Mouse (Mus musculus) granulocyte monocyte progenitor cell, adult 5-6 weeks (primary cell): Measurements from ENCODE around the gene Prg3. TPM values are rescaled to one million over a fixed set of nuclear protein-coding genes. Genes with fewer than 3 reads are reported as not detected.
A peak's percentile ranks its signal among the peaks of the same experiment; 100 is the strongest.

ENCODE experiments used
- ATAC-seq: replicated peaks from 2 replicates; pipeline ENCODE4 v1.8.0; 2016; ENCODE audit warnings: mild to moderate bottlenecking, moderate TSS enrichment, inconsistent platforms; ENCODE audit not compliant: poor library complexity, severe bottlenecking
- total RNA-seq, 2 experiments: library from RNA; stranded (forward) in 1 of 2; stranded (reverse) in 1 of 2; fragments of 200-712, 200-1000 nt in 1 of 2; fragments of >200 nt in 1 of 2; fragmentation: Nextera tagmentation in 1 of 2; gene quantifications; 2 replicates each; pipeline ENCODE4 v1.2.3; 2014 to 2017

Prg3 gene
- total RNA-seq, 2 experiments from 2014 or later, result 10.5 to 17.0 TPM

GRCm38 (mm10) chr2:85036507-85037046 is 48.6 kb downstream of the Prg3 start:
- no peak for ATAC-seq

GRCm38 (mm10) chr2:85037047-85038026 is 49.3 kb downstream of the Prg3 start, which contains the start of the genes Ssrp1 and P2rx3:
Gene Ssrp1, plus strand, starts transcription at chr2:85037234.
Gene P2rx3, minus strand, starts transcription at chr2:85037462.
- peak; percentile 72 for ATAC-seq

DNA sequence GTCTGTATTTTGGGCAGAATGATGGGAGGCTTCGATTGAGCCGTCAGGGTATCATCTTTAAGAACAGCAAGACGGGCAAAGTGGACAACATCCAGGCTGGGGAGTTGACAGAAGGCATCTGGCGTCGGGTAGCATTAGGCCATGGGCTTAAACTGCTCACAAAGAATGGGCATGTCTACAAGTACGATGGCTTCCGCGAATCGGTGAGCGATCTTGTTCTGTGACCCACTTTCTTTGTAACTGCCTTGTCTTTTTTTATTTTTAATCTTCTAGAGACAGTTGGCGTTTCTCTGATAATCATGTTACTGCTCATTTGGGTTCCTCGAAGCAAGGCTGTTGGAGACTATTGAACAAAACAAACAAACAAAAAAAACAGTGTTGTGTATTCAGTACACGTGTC is 50.3 kb downstream of the Prg3 start:
- ATAC-seq, result no peak

Other genes with a start within 250 kb of the Prg3 start
- gene Gm19426, start 244.6 kb upstream of the Prg3 start, total RNA-seq (2014; fragmentation: Nextera tagmentation), result not detected in 2 replicates
- gene Gm19426, start 244.6 kb upstream of the Prg3 start, total RNA-seq (2017), result not detected in 2 replicates
- gene Serping1, start 212.8 kb upstream of the Prg3 start, total RNA-seq (2014; fragmentation: Nextera tagmentation), result not detected in 2 replicates
- not detected in 2 replicates for gene Serping1, start 212.8 kb upstream of the Prg3 start, total RNA-seq (2017)
- gene Ube2l6, start 189.4 kb upstream of the Prg3 start, total RNA-seq (2014; fragmentation: Nextera tagmentation), result 5.6 and 6.3 TPM in 2 replicates
- 4.0 and 7.1 TPM in 2 replicates for gene Ube2l6, start 189.4 kb upstream of the Prg3 start, total RNA-seq (2017)
- not detected in 2 replicates for gene Smtnl1, start 165.6 kb upstream of the Prg3 start, total RNA-seq (2014; fragmentation: Nextera tagmentation)
- not detected in 2 replicates for gene Smtnl1, start 165.6 kb upstream of the Prg3 start, total RNA-seq (2017)
- gene Timm10, start 161.2 kb upstream of the Prg3 start, total RNA-seq (2014; fragmentation: Nextera tagmentation), result 52.3 and 76.6 TPM in 2 replicates
- gene Timm10, start 161.2 kb upstream of the Prg3 start, total RNA-seq (2017), result 32.2 and 34.6 TPM in 2 replicates
- 14.6 and 23.4 TPM in 2 replicates for gene Slc43a1, start 149.4 kb upstream of the Prg3 start, total RNA-seq (2014; fragmentation: Nextera tagmentation)
- 11.5 and 11.8 TPM in 2 replicates for gene Slc43a1, start 149.4 kb upstream of the Prg3 start, total RNA-seq (2017)
- gene Rtn4rl2, start 101.5 kb upstream of the Prg3 start, total RNA-seq (2014; fragmentation: Nextera tagmentation), result not detected in 2 replicates
- gene Rtn4rl2, start 101.5 kb upstream of the Prg3 start, total RNA-seq (2017), result not detected in 2 replicates
- gene Slc43a3, start 51.6 kb upstream of the Prg3 start, total RNA-seq (2014; fragmentation: Nextera tagmentation), result 123 and 129 TPM in 2 replicates
- 96.1 and 109 TPM in 2 replicates for gene Slc43a3, start 51.6 kb upstream of the Prg3 start, total RNA-seq (2017)
- not detected in 2 replicates for gene Prg2, start 7.8 kb upstream of the Prg3 start, total RNA-seq (2014; fragmentation: Nextera tagmentation)
- 73.5 and 97.1 TPM in 2 replicates for gene Prg2, start 7.8 kb upstream of the Prg3 start, total RNA-seq (2017)
- 229 and 255 TPM in 2 replicates for gene Ssrp1, start 49.0 kb downstream of the Prg3 start, total RNA-seq (2014; fragmentation: Nextera tagmentation)
- gene Ssrp1, start 49.0 kb downstream of the Prg3 start, total RNA-seq (2017), result 454 and 456 TPM in 2 replicates
- 0.68 and 0.92 TPM in 2 replicates for gene P2rx3, start 49.2 kb downstream of the Prg3 start, total RNA-seq (2014; fragmentation: Nextera tagmentation)
- 0.10 and 0.52 TPM in 2 replicates for gene P2rx3, start 49.2 kb downstream of the Prg3 start, total RNA-seq (2017)
- gene Tnks1bp1, start 59.8 kb downstream of the Prg3 start, total RNA-seq (2014; fragmentation: Nextera tagmentation), result 0.47 and 1.4 TPM in 2 replicates
- 2.2 and 4.9 TPM in 2 replicates for gene Tnks1bp1, start 59.8 kb downstream of the Prg3 start, total RNA-seq (2017)
- gene Aplnr, start 148.0 kb downstream of the Prg3 start, total RNA-seq (2014; fragmentation: Nextera tagmentation), result 0.41 TPM in 1 of 2 replicates, not detected in the other
- gene Aplnr, start 148.0 kb downstream of the Prg3 start, total RNA-seq (2017), result not detected in 2 replicates
- gene Lrrc55, start 209.0 kb downstream of the Prg3 start, total RNA-seq (2014; fragmentation: Nextera tagmentation), result not detected in 2 replicates
- not detected in 2 replicates for gene Lrrc55, start 209.0 kb downstream of the Prg3 start, total RNA-seq (2017)